In the genomic region with DNA sequence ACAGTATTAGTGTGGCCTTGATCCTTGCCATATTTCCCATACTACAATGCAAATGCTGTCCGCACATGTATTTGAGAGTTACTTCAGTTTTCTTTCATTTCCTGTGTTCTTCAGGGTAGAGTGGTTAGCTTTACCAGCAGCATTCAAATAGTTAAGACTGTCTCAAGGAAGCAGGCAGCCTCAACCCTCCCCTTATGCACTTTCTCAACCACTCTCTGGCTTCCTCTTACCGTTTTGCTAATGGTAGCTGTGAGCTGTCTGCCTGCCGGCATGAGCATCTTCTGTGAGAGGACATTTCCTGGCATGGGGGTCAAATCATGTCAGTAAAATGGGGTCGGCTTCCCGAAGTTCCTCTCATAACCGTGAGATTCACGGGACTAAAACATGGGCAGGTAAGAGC, we compare ENCODE assay signal across 9 mouse cellular contexts.
DNase-seq lines count a peak whose midpoint lies in the region; ATAC-seq and TF ChIP-seq lines count a peak whose summit lies in the region.
"Had no signal": no experiment of that assay in that cellular context is flagged by ENCODE, and none has a peak within 500 bp of the region (broad histone marks: within the 10 kb centered on the region; RNA-seq: fewer than 3 reads in every experiment).

No protein-coding gene starts in this region.

- intact Hi-C loops in heart, postnatal 14 days (cut with DNase I), result loop anchor here (10.0 kb wide), 1 partner anchor 327 kb away; no protein-coding TSS in a partner anchor

- no peak overlapping the region for H3K9ac ChIP-seq in heart, postnatal 0 days (replicated peaks; ENCODE audit: low read depth, low read length)
- H3K9ac ChIP-seq in hindbrain, postnatal 0 days (replicated peaks; ENCODE audit: low read length), result no peak overlapping the region

- TF ChIP-seq EP300 in heart, postnatal 0 days (IDR thresholded peaks at IDR 0.05; ENCODE audit: low read depth), result no peak

- no peak for TF ChIP-seq CTCF in heart, postnatal 0 days (IDR thresholded peaks at IDR 0.05; ENCODE audit: low read depth)
- no peak for TF ChIP-seq CTCF in hindbrain, postnatal 0 days (IDR thresholded peaks at IDR 0.05; ENCODE audit: low read depth)

- no peaks in the 10 kb centered on the region for H3K9me3 ChIP-seq in heart, postnatal 0 days (replicated peaks; ENCODE audit: control insufficient read depth, low read length)
- no peaks in the 10 kb centered on the region for H3K9me3 ChIP-seq in megakaryocyte, embryonic 14.5 days
- no peaks in the 10 kb centered on the region for H3K9me3 ChIP-seq in hindbrain, postnatal 0 days (ENCODE audit: low read length)

- peak overlapping the region; percentile 43; the same call in 1 of the 2 replicates for H3K27ac ChIP-seq in heart, postnatal 0 days (ENCODE audit: low read depth)
- H3K27ac ChIP-seq in hindbrain, postnatal 0 days, result no peak overlapping the region

- H3K27me3 ChIP-seq in heart, postnatal 0 days (ENCODE audit: control insufficient read depth, insufficient read depth, low read length), result no peaks in the 10 kb centered on the region
- H3K27me3 ChIP-seq in megakaryocyte, embryonic 14.5 days (replicated peaks), result no peaks in the 10 kb centered on the region
- H3K27me3 ChIP-seq in hindbrain, postnatal 0 days (ENCODE audit: insufficient read depth, low read length), result no peaks in the 10 kb centered on the region

- H3K4me2 ChIP-seq in heart, postnatal 0 days (ENCODE audit: low read depth, low read length), result no peak overlapping the region; the same call in 1 of the 2 replicates
- H3K4me2 ChIP-seq in hindbrain, postnatal 0 days (ENCODE audit: low read depth, low read length), result no peak overlapping the region

- 71% methylated on average over 7 of the region's 7 CpGs for WGBS in heart, postnatal 0 days
- 86% methylated on average over 7 of the region's 7 CpGs for WGBS in hindbrain, postnatal 0 days

- H3K36me3 ChIP-seq in heart, postnatal 0 days (replicated peaks; ENCODE audit: control insufficient read depth, insufficient read depth, low read length), result peaks cover 83% of the 10 kb centered on the region
- H3K36me3 ChIP-seq in megakaryocyte, embryonic 14.5 days (replicated peaks; ENCODE audit: low read length), result peaks cover 96% of the 10 kb centered on the region
- peaks cover 3% of the 10 kb centered on the region; the same call in 1 of the 2 replicates for H3K36me3 ChIP-seq in hindbrain, postnatal 0 days (ENCODE audit: insufficient read depth, low read length)

- H3K4me3 ChIP-seq in heart, postnatal 0 days (ENCODE audit: low read depth, low read length), result peak overlapping the region; percentile 16; the same call in 1 of the 2 replicates
- peak overlapping the region; percentile 64 for H3K4me3 ChIP-seq in megakaryocyte, embryonic 14.5 days (replicated peaks)
- H3K4me3 ChIP-seq in hindbrain, postnatal 0 days (ENCODE audit: low read length), result no peak overlapping the region

- ATAC-seq in heart, postnatal 0 days (ENCODE audit: insufficient read depth, low read depth), result no peak
- peak; percentile 54 for ATAC-seq in common myeloid progenitor, adult 5-6 weeks (replicated peaks; ENCODE audit: low read depth, poor library complexity, severe bottlenecking)
- no peak for ATAC-seq in hindbrain, postnatal 0 days

- no peaks in the 10 kb centered on the region for H3K4me1 ChIP-seq in heart, postnatal 0 days (ENCODE audit: control insufficient read depth, insufficient read depth)
- H3K4me1 ChIP-seq in megakaryocyte, embryonic 14.5 days, result peaks cover 62% of the 10 kb centered on the region
- no peaks in the 10 kb centered on the region for H3K4me1 ChIP-seq in hindbrain, postnatal 0 days (ENCODE audit: insufficient read depth, low read length)

- no peak for DNase-seq in heart, postnatal 0 days (ENCODE audit: low spot score)
- DNase-seq in heart, postnatal 14 days, result no peak
- peak; percentile 73 for DNase-seq in thymus, postnatal 0 days (ENCODE audit: low spot score)
- DNase-seq in frontal cortex, postnatal 14 days (ENCODE audit: low spot score in 2 of 2), result no peak
- no peak for DNase-seq in urinary bladder, adult 18-20 months (ENCODE audit: low spot score in 2 of 2)
- no peak for DNase-seq in hindbrain, postnatal 0 days (ENCODE audit: low spot score)
- DNase-seq: cerebellum, adult 8-10 months had no signal
